Mouse (Mus musculus): ENCODE measurements at regions not wholly inside any gene's neighbourhood (a gene's known extent, or its start where the extent isn't known, plus 50 kb on each side); places are given as distances from the start of the nearest gene placed in this dataset.
A peak's percentile ranks its signal among the peaks of the same experiment; 100 is the strongest.

GRCm38 (mm10) chr9:67134378-67134777 lies 85.2 kb upstream of the Tpm1 start:
- H3K36me3 ChIP-seq (ENCODE audit: insufficient read depth), result no peaks in the 10 kb centered on the region

GRCm38 (mm10) chr9:67132370-67132769 lies 83.2 kb upstream of the Tpm1 start:
- no peak overlapping the region for H3K27ac ChIP-seq (ENCODE audit: low read depth)

More at GRCm38 (mm10) chr9:67134378-67134777, 85.2 kb upstream of the Tpm1 start:
- Histone ChIP-seq H3K4me3 (ENCODE audit: low read depth, low read length) (no peak overlapping the region), H3K4me1 (ENCODE audit: insufficient read depth) (peaks cover 6% of the 10 kb centered on the region; the same call in 1 of the 2 replicates), H3K27me3 (ENCODE audit: insufficient read depth, low read length) (no peaks in the 10 kb centered on the region), H3K4me2 (no peak overlapping the region), H3K27ac (ENCODE audit: low read depth) (no peak overlapping the region), H3K9ac (no peak overlapping the region), H3K9me3 (ENCODE audit: low read depth, low read length) (no peaks in the 10 kb centered on the region)
- DNase-seq, result no peak
- peak; percentile 32 for TF ChIP-seq CTCF (IDR thresholded peaks at IDR 0.05; ENCODE audit: low read depth)
- no peak for ATAC-seq (ENCODE audit: insufficient read depth)
- 78% methylated on average over 6 of the region's 6 CpGs for whole genome bisulfite sequencing

GRCm38 (mm10) chr9:67130730-67131440 lies 81.7 kb upstream of the Tpm1 start:
- no peaks in the 10 kb centered on the region for H3K9me3 ChIP-seq (ENCODE audit: low read depth, low read length)
- H3K4me3 ChIP-seq (ENCODE audit: low read depth, low read length), result no peak overlapping the region
- no peak for DNase-seq
- H3K27me3 ChIP-seq (ENCODE audit: insufficient read depth, low read length), result no peaks in the 10 kb centered on the region
- no peaks in the 10 kb centered on the region for H3K36me3 ChIP-seq (ENCODE audit: insufficient read depth)
- WGBS, result 66% methylated on average over 8 of the region's 8 CpGs
- no peak overlapping the region for H3K9ac ChIP-seq
- TF ChIP-seq CTCF (IDR thresholded peaks at IDR 0.05; ENCODE audit: low read depth), result no peak
- H3K4me1 ChIP-seq (ENCODE audit: insufficient read depth), result no peaks in the 10 kb centered on the region
- H3K27ac ChIP-seq (ENCODE audit: low read depth), result no peak overlapping the region
- H3K4me2 ChIP-seq, result no peak overlapping the region
- no peak for ATAC-seq (ENCODE audit: insufficient read depth)

More at GRCm38 (mm10) chr9:67132370-67132769, 83.2 kb upstream of the Tpm1 start:
- Histone ChIP-seq H3K36me3 (ENCODE audit: insufficient read depth) (no peaks in the 10 kb centered on the region), H3K4me3 (ENCODE audit: low read depth, low read length) (no peak overlapping the region), H3K4me2 (no peak overlapping the region), H3K4me1 (ENCODE audit: insufficient read depth) (peaks cover 5% of the 10 kb centered on the region; the same call in 1 of the 2 replicates), H3K9ac (no peak overlapping the region), H3K27me3 (ENCODE audit: insufficient read depth, low read length) (no peaks in the 10 kb centered on the region), H3K9me3 (ENCODE audit: low read depth, low read length) (no peaks in the 10 kb centered on the region)
- no peak for TF ChIP-seq CTCF (IDR thresholded peaks at IDR 0.05; ENCODE audit: low read depth)
- DNase-seq (peak; percentile 42), ATAC-seq (ENCODE audit: insufficient read depth) (no peak)
- WGBS, result 41% methylated on average over 5 of the region's 5 CpGs

GRCm38 (mm10) chr9:67129891-67130290 lies 80.7 kb upstream of the Tpm1 start:
- 79% methylated on average over 3 of the region's 3 CpGs for WGBS
- H3K27ac ChIP-seq (ENCODE audit: low read depth), result no peak overlapping the region
- no peak for TF ChIP-seq CTCF (IDR thresholded peaks at IDR 0.05; ENCODE audit: low read depth)

GRCm38 (mm10) chr9:67129095-67129494 lies 79.9 kb upstream of the Tpm1 start:
- Histone ChIP-seq H3K9me3 (ENCODE audit: low read depth, low read length) (no peaks in the 10 kb centered on the region), H3K27me3 (ENCODE audit: insufficient read depth, low read length) (no peaks in the 10 kb centered on the region), H3K4me1 (ENCODE audit: insufficient read depth) (no peaks in the 10 kb centered on the region), H3K4me3 (ENCODE audit: low read depth, low read length) (no peak overlapping the region), H3K9ac (no peak overlapping the region), H3K4me2 (no peak overlapping the region), H3K27ac (ENCODE audit: low read depth) (no peak overlapping the region), H3K36me3 (ENCODE audit: insufficient read depth) (no peaks in the 10 kb centered on the region)
- no peak for ATAC-seq (ENCODE audit: insufficient read depth)
- TF ChIP-seq CTCF (IDR thresholded peaks at IDR 0.05; ENCODE audit: low read depth), result no peak
- DNase-seq, result no peak
- WGBS, result 96% methylated on average over 3 of the region's 3 CpGs

More at GRCm38 (mm10) chr9:67129891-67130290, 80.7 kb upstream of the Tpm1 start:
- no peak for ATAC-seq (ENCODE audit: insufficient read depth)
- Histone ChIP-seq H3K4me1 (ENCODE audit: insufficient read depth) (no peaks in the 10 kb centered on the region), H3K4me3 (ENCODE audit: low read depth, low read length) (no peak overlapping the region), H3K9me3 (ENCODE audit: low read depth, low read length) (no peaks in the 10 kb centered on the region), H3K27me3 (ENCODE audit: insufficient read depth, low read length) (no peaks in the 10 kb centered on the region), H3K9ac (no peak overlapping the region), H3K36me3 (ENCODE audit: insufficient read depth) (no peaks in the 10 kb centered on the region), H3K4me2 (no peak overlapping the region)
- no peak for DNase-seq

GRCm38 (mm10) chr9:67121691-67122090 lies 72.5 kb upstream of the Tpm1 start:
- DNase-seq (no peak), ATAC-seq (ENCODE audit: insufficient read depth) (no peak)
- H3K36me3 ChIP-seq (ENCODE audit: insufficient read depth), result no peaks in the 10 kb centered on the region
- no peaks in the 10 kb centered on the region; the same call in 1 of the 2 replicates for H3K4me1 ChIP-seq (ENCODE audit: insufficient read depth)
- H3K9me3 ChIP-seq (ENCODE audit: low read depth, low read length), result no peaks in the 10 kb centered on the region
- TF ChIP-seq CTCF (IDR thresholded peaks at IDR 0.05; ENCODE audit: low read depth), result no peak
- H3K4me3 ChIP-seq (ENCODE audit: low read depth, low read length), result no peak overlapping the region
- no peak overlapping the region for H3K9ac ChIP-seq
- H3K27me3 ChIP-seq (ENCODE audit: insufficient read depth, low read length), result no peaks in the 10 kb centered on the region
- no peak overlapping the region for H3K27ac ChIP-seq (ENCODE audit: low read depth)
- no peak overlapping the region for H3K4me2 ChIP-seq
- 84% methylated on average over 7 of the region's 7 CpGs for WGBS

GRCm38 (mm10) chr9:67118880-67119644 lies 69.9 kb upstream of the Tpm1 start:
- WGBS, result 66% methylated on average over 6 of the region's 6 CpGs
- no peak for TF ChIP-seq CTCF (IDR thresholded peaks at IDR 0.05; ENCODE audit: low read depth)
- Histone ChIP-seq H3K9ac (no peak overlapping the region), H3K4me2 (no peak overlapping the region), H3K4me1 (ENCODE audit: insufficient read depth) (peaks cover 13% of the 10 kb centered on the region), H3K9me3 (ENCODE audit: low read depth, low read length) (no peaks in the 10 kb centered on the region), H3K4me3 (ENCODE audit: low read depth, low read length) (no peak overlapping the region), H3K27me3 (ENCODE audit: insufficient read depth, low read length) (no peaks in the 10 kb centered on the region), H3K36me3 (ENCODE audit: insufficient read depth) (no peaks in the 10 kb centered on the region), H3K27ac (ENCODE audit: low read depth) (no peak overlapping the region)
- DNase-seq (no peak), ATAC-seq (ENCODE audit: insufficient read depth) (no peak)

Measured in lung, embryonic 14.5 days (tissue).